Mouse (Mus musculus): ENCODE results near the gene B4galt4.

- no peak for TF ChIP-seq NANOG (IDR thresholded peaks at IDR 0.05; ENCODE audit: borderline replicate concordance, low read length)
- no peak for TF ChIP-seq CTCF (conservative IDR thresholded peaks at IDR 0.05; ENCODE audit: low read length)
- TF ChIP-seq POU5F1 (IDR thresholded peaks at IDR 0.05; ENCODE audit: borderline replicate concordance, low read length), result no peak
Measured at GRCm38 (mm10) chr16:38729139-38729538, 12.9 kb upstream of the B4galt4 start.

All from E14TG2a.4 (cell line).